Comparison of ENCODE assay signal across 22 mouse cellular contexts in genomic region chr16:17794047-17794446, GRCm38 (mm10). TPM values are rescaled to one million over a fixed set of nuclear protein-coding genes. Genes with fewer than 3 reads are reported as not detected.
"Had no signal": no experiment of that assay in that cellular context is flagged by ENCODE, and none has a peak within 500 bp of the region (broad histone marks: within the 10 kb centered on the region; RNA-seq: fewer than 3 reads in every experiment).

No protein-coding gene starts in this region.

- H3K4me3 ChIP-seq: limb, embryonic 10.5 days; limb, embryonic 13.5 days; liver, embryonic 12.5 days; liver, embryonic 15.5 days; lung, embryonic 15.5 days; megakaryocyte, embryonic 14.5 days had no signal

- DNase-seq: kidney, adult 18-20 months; kidney, adult 9 months; kidney, postnatal 14 days; kidney, postnatal 4 days; layer of hippocampus, postnatal 36 days; liver; lung, adult 18-20 months; lung, postnatal 10 days; lung, postnatal 36 days; midbrain, embryonic 14.5 days; right cerebral cortex, postnatal 4 days; thymus, adult 2 months; thymus, postnatal 14 days; thymus, postnatal 4 days had no signal

- H3K27ac ChIP-seq: limb, embryonic 10.5 days; limb, embryonic 13.5 days; liver, embryonic 12.5 days; liver, embryonic 15.5 days; lung, embryonic 15.5 days; stomach, postnatal 0 days had no signal

RNA-seq across cellular contexts. Expression of gene B830017H08Rik, which starts 38.9 kb away (rescaled TPM):
- polyA plus RNA-seq: liver, embryonic 12.5 days; liver, embryonic 15.5 days; lung, embryonic 15.5 days; stomach, embryonic 14.5 days; stomach, postnatal 0 days; thymus, adult 2 months had no signal
